Mouse (Mus musculus) spleen, postnatal 0 days (tissue): ENCODE measurements around the gene Coq8a. TPM values are rescaled to one million over a fixed set of nuclear protein-coding genes. Genes with fewer than 3 reads are reported as not detected.

Experiments used
- polyA plus RNA-seq: library from polyadenylated mRNA; unstranded; fragments of >200 nt; fragmentation: Nextera tagmentation; extraction: Ambion mirVana; gene quantifications from 2 replicates; pipeline ENCODE4 v1.2.1, GENCODE M21; 2015

Gene Coq8a
- polyA plus RNA-seq: 4.9 and 8.9 TPM in 2 replicates

DNA sequence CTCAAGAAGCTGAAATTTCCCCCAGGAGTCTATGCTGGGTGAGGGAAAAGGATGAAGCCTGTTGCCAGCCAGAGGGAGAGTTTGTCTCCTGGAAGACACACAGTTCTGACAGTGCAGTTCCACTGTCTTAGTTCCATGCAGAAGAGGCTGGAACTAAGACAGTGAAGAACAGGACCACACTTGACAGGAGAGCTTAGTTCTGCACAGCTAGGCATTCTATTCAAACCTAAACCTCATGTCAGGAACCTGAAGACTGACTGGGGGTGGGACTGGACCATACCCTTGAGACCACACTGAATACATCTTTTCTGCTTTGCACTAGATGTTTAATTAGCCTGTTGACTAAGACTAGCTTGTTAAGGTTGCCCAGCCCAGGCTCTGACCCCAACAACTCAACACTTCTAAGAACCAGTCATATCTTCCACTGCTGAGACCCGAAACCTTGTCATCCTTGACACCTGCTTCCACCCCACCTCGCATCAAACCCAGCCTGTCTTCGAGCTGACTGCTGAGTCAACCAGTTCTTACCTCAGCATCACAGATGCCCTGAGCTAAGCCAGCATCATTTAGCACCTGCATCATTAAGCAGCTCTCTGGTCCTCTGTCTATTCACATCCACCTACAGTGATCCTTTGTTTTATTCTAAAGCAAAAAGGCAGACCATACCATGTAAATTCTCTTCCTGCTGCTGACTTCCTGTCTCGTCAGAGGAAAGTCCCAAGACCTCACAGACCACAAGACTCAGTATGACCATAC is at the start of gene Coq8a:
Coq8a (minus strand) TSS at position 644 of the 756 bp plus-strand sequence.

Other genes starting within 250 kb of the Coq8a start
- 13.5 and 14.7 TPM in 2 replicates for gene Cdc42bpa, start 239.1 kb downstream of the Coq8a start, polyA plus RNA-seq
- 24.5 and 28.8 TPM in 2 replicates for gene Psen2, start 63.8 kb upstream of the Coq8a start, polyA plus RNA-seq
- gene Itpkb, start 130.9 kb upstream of the Coq8a start, polyA plus RNA-seq: 3.4 and 4.2 TPM in 2 replicates